Mouse (Mus musculus): Measurements from ENCODE around the gene Slc6a20a.

DNA sequence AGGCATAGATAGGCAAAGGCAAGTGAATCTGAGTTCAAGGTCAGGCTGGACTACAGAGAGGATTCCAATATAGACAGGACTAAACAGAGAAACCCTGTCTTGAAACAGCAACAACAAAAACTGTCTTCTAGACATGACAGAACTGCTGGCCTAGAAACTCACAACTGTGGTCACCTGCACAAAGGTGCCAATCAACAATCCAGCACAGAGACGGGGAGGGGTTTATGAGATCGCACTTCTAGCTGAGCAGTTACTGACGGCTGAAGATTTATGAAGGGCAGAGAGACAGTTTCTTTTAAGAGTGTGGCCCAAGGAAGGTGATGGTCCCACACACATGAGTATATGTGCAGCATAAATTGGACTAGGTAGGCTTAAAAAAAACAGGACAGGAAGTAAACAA lies 37.6 kb upstream of the Slc6a20a start:
- no peak for TF ChIP-seq EP300 (IDR thresholded peaks at IDR 0.05; ENCODE audit: low read depth)
- no peak for TF ChIP-seq CTCF (IDR thresholded peaks at IDR 0.05; ENCODE audit: low read depth)

All from heart, postnatal 0 days (tissue).